Mouse (Mus musculus) v-Abl transformed pro-B cells (cell line): ENCODE measurements around the gene Thumpd3.

Experiments used
- in situ Hi-C, 2 experiments: fragments of 400-800 bp; cut with MboI; formaldehyde crosslinking; loops; one replicate each; pipeline ENCODE4 v1.15.1; 2025; ENCODE audit not compliant: unreplicated experiment in 2 of 2

Thumpd3 gene

DNA sequence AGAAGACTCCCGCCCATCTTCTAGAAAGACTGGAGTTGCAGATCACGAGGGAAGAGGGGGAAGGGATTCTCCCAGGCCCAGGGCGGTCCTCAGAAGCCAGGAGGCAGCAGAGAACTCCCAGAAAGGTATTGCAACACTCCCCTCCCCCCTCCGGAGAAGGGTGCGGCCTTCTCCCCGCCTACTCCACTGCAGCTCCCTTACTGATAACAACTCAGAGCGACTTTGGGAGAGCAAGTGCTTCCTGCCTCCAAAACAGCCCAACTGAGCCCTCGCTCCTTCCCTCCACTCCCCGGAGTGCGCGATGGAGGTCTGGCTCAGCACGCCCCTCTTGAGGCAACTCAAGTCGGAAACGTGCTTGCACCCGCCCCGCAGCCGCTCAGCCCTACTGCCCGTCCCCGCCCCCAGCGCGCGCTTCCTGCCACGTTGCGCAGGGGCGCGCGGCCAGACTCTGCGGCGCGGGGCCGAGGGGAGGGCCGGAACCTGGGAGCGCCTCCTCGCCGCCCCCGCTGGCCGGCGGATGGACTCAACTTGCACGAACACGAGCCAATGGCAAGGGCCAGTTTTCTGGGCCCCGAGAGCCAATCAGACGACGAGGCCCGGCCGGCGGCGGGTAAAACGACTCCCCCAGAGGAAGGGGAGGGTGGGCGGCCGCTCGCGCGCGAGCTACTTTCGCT, 30.1 kb downstream of the Thumpd3 start:
- in situ Hi-C loops: no loop called here

DNA sequence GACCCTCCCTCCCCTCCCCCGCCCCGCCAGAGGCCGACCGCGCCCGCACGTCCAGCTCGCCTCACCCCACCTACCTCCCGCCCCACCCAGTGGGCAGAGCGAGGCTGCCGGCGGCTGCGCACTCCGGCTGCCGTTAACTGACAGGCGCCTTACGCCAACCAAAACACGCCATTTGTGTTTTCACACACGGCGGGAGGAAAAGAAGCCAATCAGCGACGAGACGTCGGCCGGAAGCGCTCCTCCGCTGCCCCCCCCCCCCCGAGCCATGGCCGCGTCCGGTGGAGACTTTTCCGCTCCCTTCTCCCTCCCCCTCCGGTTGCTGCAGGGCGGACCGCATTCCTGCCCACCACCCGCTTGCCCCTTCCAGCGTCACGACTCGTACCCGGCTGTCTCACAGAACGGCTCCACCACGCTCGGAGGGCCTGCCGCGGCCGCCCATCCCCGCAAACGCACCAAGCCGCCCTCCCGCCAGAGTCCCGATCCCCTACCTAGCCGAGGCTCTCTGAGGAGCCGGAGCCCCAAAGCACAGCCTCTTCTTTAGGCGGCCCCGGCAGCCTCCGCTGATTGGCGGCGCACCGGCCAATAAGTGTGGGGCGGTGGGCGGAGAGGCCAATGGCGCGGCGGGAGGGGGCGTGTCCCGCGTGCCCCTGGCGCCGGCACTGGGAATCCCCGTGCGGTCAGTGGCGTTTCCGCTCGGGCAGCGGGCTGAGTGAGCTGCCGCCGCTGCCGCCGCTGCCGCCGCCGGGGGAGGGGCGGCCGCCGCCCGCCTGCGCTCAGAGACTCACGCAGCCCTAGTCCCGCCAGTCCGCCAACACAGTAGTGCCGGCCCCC, 30.9 kb downstream of the Thumpd3 start, which contains the start of gene Setd5:
Setd5 (plus strand) TSS at position 680 of the 831 bp plus-strand sequence.
- in situ Hi-C loops: no loop called here

DNA sequence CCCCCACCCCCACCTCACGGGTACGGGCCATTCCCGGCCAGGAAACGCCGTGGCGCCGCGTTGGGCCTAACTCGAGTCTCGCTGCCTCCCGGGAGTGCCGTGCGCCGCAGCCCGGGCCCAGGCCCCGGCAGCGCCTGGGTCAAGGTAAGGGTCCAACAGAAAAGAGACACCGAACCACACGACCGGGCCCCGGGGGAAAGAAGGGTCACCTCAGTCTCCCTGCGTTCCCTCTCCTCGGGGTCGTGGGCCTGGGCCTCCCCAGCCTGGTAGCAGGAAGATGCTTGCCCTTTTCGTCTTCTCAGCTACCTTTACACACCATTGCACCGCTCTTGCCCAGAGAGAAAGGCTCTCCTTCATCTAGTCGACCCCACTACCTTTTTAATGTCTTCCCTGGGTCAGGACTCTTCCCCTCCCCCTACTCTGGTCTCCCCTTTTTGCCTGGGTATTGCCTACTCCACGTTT, 31.6 kb downstream of the Thumpd3 start:
- in situ Hi-C loops: no loop called here

DNA sequence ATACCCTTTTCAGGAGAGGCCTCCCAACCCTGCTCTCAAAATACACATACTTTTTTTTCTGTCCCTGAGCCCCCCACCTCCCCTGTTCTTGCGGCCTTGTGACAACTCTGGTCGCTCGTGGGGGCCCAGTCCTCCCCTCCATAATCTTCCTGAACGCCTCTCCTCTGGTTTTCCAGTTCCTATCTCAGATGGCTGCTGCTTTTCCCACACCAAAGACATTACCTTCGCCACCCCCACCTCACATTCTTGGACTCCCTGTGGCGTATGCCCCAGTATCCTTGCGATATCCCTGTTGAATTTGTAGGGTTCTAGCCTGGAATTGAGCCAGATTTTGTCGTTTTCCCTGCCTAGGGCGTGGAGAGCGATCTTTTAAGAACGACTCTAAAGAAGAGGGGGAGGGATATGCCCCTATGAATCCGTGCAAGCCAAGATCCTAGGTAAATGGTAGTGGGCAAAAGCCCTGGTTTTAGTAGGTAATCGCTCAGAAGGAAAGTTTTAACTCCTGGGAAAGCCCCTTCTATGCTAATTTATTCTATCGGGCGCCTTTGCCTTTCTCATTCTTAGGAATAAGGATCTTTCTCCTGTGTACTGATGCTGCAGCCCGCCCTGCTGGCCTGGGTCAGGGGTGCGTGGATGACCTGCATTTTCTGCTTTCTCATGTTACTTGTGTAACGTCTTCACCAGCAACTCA, 32.2 kb downstream of the Thumpd3 start:
- in situ Hi-C loops: no loop called here

DNA sequence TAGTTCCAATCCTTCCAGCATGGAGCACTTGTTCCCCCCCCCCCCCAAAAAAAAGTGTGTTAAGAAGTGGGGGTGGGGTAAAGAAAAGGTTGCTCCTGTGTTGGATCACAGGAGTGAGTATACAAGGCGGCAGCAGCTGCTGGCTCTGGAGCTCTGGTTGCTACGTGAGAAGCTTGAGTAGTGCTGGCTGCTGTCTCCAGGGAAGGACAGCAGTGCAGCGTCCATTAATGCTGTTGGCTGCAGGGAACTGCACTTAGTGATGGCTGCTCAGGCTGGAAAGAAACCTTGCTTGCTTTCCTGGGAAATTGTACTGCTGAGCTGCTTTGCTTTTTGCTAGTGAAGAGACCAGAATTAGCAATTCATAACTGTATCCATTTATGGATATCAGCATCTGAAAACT, 33.5 kb downstream of the Thumpd3 start:
- in situ Hi-C loops: no loop called here

DNA sequence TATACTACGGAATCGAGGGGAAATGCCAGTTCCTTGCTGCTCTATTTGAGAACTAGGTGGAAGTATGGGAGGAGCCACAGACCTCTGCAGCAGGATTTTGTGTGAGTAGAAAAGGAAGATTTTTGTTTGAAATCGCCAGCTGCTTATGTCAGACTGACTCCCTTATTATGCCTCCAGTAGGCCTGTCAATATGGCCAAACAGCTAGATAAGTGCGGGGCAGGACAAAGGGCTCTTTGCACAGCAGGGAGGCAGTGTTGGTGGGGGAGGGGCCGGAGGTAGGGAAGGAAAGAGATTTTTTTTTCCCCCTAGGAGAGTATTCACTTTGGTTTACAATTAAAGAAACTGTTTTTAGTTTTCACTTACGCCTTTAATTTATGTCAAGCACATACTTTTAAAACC, 36.2 kb downstream of the Thumpd3 start:
- in situ Hi-C loops: no loop called here

DNA sequence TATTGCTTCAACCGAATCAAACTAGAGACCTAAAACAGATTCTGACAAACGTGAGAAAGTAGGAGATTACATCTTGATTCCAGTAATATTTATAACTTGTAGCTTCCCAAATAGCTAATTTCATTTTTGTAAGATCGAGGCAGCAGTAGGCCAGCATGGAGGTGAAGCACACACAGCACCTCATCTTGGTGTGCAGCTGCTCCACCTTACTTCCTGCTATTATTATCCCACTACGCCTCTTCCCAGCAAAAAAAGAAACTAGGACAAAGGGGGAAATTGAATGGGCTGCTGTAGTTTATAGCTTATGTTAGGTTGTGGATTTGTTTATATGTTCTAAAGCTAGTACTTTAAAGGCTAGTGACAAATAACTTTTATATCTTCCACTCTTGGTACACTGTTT, 38.6 kb downstream of the Thumpd3 start:
- in situ Hi-C loops: no loop called here

DNA sequence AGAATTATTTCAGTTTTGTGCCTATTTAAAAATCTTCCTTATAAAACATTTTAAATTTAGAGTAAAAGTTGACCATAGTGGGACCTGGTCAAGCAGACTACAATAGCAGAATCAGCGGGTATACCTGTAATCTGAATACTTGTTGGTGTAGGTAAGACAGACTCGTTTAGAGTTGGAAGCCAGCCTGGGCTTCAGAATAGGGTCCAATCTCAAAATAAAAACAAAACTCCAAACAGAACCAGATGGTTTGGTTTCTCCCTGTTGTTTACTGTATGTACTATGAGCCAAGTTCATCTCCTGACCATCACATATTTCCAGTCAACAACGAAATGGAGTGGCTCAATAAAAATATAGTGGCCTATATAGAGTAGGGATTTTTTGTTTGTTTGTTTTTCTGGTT, 47.2 kb downstream of the Thumpd3 start:
- in situ Hi-C loops: no loop called here

DNA sequence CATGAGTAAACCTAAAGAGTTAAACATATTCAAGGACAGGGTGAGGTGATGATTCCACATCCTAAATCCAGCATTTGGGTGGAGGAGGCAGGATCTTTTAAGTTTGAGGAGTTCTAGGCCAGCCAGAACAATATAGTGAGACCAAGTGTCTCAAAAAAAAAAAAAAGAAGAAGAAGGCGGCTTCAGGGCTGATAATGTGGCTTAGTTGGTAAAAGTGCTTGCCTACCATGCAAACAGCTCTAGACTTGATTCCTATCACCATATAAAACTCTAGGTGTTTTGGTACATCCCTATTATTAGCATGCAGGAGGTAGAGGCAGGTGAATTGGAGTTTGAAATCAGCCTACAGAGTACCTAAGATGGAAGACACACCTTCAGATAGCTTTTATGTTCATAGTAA, 49.5 kb downstream of the Thumpd3 start:
- in situ Hi-C loops: no loop called here

DNA sequence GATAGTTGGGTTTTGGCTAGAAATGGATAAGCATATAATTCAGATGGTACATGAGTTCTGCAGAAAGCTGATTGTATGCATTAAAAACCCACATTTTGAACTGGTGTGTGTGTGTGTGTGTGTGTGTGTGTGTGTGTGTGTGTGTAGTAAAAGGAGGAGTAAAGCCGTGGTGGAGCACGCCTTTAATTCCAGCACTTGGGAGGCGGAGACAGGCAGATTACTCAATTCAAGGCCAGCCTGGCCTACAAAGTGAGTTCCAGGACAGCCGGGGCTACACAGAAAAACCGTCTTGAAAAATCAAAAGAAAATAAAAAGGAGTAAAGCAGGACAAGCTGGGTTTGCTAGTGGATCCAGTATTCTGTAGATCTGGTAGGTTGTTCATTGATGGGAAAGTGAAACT, 51.6 kb downstream of the Thumpd3 start:
- in situ Hi-C loops: no loop called here

DNA sequence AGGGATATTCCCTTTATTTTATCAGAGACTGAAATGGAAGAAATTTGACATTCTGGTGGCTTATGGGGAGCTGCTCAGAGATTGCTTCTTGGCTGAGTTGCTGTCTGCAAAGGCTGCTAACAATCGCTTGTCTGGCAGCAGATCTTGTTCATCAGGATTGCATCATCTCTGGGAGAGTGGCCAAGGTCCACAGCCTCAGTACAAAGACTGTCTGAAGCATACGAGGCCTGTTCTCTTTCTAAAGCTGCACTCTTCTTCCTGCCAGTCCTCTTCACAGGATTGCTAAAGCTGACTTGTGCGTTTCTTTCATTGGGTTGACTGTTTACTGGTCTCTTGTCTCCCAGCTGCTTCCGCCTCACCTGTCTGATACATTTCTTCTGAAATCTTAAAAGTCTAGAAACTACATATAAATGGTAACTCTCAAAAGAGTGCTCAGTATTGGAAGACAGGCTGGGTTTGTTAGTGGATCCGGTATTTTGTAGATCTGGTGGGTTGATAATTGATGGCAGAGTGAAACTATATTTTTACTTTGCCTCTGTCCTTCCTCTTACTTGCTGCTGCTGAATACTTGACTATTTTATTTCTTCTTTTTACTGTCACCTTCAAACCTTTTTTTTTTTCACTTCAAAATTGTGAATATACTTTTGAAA, 53.7 kb downstream of the Thumpd3 start:
- in situ Hi-C loops: loop anchor here (5.0 kb wide), 2 partner anchors 57 to 397 kb away; no protein-coding TSS in a partner anchor

DNA sequence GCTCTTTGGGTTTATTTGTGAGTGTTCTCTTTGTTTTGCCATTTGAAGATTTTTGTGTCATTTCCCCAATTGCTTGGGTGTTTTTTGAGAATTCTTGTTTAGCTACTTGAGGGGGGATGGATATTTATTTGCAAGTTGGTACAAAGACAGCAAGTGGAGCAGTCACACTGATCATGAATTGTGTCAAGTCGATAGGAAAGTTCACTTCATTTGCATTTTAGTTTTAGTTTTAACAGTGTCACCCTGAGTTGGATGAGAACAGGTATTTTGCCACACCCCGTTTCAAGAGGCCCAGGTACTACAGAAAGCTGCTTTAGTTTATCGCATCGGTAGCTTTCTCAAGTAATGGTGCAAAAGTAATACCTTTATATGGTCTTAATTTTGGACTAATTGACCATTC, 56.5 kb downstream of the Thumpd3 start:
- in situ Hi-C loops: loop anchor here (5.0 kb wide), 2 partner anchors 60 to 400 kb away; no protein-coding TSS in a partner anchor

DNA sequence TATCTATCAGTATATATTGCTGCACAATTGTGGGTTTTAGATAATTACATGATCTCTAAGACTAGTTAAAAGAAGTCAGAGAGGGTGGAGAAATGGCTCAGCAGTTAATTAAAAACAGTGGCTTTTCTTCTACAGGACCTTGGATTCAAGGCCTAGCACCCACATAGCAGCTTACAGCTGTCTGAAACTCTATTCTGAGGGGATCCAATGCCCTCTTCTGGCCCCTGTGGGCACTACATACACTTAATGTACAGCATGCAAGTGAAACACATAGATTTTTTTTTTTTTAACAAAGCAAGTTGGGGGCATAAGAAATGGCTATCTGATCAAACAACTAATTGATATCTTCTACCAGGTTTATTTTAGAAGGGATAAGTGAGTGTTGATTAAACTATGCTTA, 57.7 kb downstream of the Thumpd3 start:
- in situ Hi-C loops: loop anchor here (5.0 kb wide), 2 partner anchors 61 to 401 kb away; no protein-coding TSS in a partner anchor

DNA sequence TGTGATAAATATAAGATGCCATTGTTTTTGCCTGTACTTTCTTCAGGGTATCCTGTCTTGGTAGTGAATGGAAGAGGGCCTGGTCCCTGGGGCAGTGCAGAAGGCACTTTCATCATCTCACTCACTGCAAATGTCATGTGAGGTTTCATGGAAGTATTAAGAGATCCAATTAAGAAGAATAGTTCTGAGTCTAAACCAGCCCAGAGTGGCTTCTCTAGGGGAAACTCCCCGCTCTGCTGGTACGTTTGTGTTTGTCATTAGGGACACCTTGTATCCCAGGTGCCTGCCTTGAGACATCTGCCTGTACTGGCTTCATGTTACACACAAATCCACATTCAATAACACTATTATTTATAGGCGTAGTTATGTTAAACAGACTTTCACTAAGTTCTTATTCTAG, 63.4 kb downstream of the Thumpd3 start:
- in situ Hi-C loops: no loop called here

DNA sequence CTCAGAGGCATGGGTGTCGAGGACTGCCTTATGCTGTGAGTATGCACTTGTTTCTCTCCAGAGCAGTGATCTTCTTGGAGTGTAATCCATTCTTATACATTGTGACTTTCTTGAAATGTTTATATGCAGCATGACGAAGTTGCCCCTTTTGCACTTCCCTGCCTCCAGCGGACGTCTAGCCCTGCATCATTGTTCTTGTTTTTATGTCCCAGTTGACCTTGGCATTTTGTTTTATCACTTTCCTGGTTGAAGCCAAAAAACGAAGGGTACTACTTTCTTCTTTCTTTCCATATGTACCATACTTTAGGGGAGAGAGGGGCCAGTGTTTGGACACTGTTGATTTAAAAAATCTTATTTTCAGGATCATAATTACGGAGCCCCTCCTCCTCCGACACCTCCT, 63.9 kb downstream of the Thumpd3 start:
- in situ Hi-C loops: loop anchor here in 1 of 2 experiments (5.0 kb wide), 1 partner anchor 37 kb away; no protein-coding TSS in a partner anchor
